Mouse (Mus musculus) cortical plate, adult 2 months (tissue): ENCODE data around the gene Hsd17b6.

Experiments used
- CTCF ChIP-seq: fragments of 200-500 bp; IDR thresholded peaks from 2 replicates; pipeline ENCODE4 v1.5.1; 2011; ENCODE audit warnings: mild to moderate bottlenecking, control low read depth, low read length; ENCODE audit not compliant: insufficient read depth; ENCODE audit errors: extremely low read depth
- POLR2A ChIP-seq: fragments of 200-500 bp; IDR thresholded peaks from 2 replicates; pipeline ENCODE4 v1.6.1; 2011; ENCODE audit warnings: mild to moderate bottlenecking, low read length, control low read depth; ENCODE audit not compliant: insufficient read depth; ENCODE audit errors: extremely low read depth

DNA sequence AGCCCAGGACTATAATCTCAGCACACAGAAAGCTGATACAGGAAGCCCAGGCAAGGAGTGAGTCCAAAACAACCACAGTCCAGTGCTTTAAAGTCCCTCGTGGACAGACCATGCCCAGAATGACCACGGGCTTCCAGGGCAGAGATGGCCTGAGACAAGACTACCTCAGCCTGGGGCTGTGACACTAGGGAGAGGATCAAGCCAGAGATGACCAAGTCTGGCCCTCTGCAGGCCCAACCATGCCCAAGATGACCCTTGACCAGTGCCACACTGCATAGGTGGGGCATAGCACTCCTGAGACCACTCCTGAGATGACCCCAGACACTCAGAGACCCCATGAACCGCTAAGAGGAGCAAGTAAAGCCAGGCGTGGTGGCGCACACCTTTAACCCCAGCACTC, 2.3 kb upstream of the Hsd17b6 start:
- no peak for TF ChIP-seq CTCF
- no peak for TF ChIP-seq POLR2A
